Mouse (Mus musculus) spleen, adult 2 months (tissue): ENCODE results near the gene Wtap.

Experiments used
- CTCF ChIP-seq: fragments of 200-500 bp; IDR thresholded peaks from 2 replicates; pipeline ENCODE4 v1.5.1; 2011; ENCODE audit warnings: mild to moderate bottlenecking, inconsistent platforms; ENCODE audit not compliant: insufficient read depth, insufficient read length, insufficient replicate concordance; ENCODE audit errors: extremely low read depth
- POLR2A ChIP-seq: fragments of 200-500 bp; IDR thresholded peaks from 2 replicates; pipeline ENCODE4 v1.6.1; 2011; ENCODE audit warnings: low read depth, low read length, inconsistent platforms

GRCm38 (mm10) chr17:12960331-12960873 lies 33.6 kb downstream of the Wtap start, which contains the start of gene Acat2:
- TF ChIP-seq POLR2A (peak; percentile 95), CTCF (no peak)
